Mouse (Mus musculus) liver, adult 10 weeks (tissue): ENCODE results near the gene Chchd1. TPM values are rescaled to one million over a fixed set of nuclear protein-coding genes. Genes with fewer than 3 reads are reported as not detected.

ENCODE experiments used
- polyA plus RNA-seq: library from polyadenylated mRNA; stranded (reverse); fragments of 350-450 nt; fragmentation: Illumina TruSeq; extraction: RNeasy Lipid Tissue Mini Kit (QIAGEN cat#74804); gene quantifications from one replicate; pipeline ENCODE4 v1.2.3, GENCODE M21; 2014; ENCODE audit warnings: low read depth, low replicate concordance

Chchd1 gene
- polyA plus RNA-seq = 86.8 TPM

DNA sequence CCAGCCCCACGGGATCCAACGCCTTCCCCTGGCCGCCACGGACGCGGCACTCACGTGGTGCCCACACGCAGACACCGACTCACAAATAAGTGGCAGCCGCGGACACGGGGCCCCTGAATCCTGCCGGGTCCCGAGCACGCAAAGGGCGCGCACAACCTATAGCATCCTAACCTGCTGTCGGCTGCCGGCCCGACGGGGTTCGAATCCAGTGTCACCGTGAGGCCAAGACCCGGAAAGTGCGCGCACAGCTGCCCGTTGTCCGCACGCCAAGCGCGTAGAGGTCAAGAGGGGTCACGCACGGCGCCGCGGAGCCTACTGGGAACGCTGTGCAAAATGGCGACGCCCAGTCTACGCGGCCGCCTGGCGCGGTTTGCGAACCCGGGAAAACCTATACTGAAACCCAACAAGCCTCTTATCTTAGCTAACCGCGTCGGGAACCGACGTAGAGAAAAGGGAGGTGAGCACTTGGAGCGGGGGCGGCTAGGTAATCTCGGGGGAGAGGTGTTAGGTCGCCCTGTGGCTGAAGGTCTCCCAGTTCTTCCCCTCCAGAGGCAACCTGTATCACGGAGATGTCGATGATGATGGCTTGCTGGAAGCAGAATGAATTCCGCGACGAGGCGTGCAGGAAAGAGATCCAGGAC lies at the start of gene Chchd1:
Gene Chchd1, plus strand, starts transcription at position 266 of the 641 bp plus-strand sequence.

DNA sequence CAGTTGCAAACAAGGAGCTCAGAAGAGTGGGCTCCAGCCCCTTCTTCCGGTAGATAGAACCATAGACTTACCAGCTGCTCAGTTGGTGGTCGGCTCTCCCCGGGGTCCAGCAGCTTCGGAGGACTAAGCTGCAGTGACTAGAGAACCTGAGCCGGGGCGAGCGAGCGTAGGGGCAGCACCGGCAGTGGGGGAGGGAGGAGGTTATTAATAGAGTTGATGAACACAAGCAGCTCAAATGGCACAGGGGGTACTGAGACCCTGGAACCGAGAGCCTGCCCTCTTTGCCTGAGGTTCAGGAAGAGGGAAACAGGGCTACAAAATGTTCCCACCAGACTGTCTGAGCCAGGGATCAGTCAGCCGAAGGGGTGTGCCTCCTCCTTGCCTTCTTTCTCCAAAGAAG lies 46.4 kb upstream of the Chchd1 start, which contains the start of gene Myoz1:
Gene Myoz1, minus strand, starts transcription at position 180 of the 400 bp plus-strand sequence.

DNA sequence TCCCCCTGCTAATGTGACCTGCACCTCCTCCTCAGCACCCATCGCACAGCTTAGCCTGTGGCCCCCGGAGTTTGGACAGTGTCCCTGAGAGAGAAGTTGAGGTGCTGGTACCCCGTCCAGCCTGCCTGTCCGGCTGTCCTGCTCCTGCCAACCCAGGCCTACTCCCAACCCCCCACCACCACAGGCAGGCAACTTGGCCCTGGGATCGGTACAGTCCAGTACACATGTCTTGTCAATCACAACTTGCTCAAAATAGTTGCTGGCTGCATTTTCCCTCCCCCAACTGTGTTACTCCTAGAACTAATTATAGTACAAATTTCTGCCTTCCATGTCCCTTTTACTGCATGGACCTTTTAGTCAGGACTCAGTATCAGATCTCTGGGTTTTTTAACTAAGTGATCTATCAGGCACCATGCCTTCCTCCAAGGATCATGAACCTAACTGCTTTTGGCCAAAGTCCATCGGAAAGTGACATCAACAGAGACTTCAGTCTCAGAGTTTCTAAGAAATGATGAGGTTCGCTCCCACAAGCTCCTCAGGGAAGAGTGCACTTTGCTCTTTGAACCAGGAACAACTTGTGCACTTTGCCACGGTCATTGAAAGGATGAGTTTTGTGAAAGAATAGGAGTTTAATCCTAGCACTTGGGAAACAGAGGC lies 34.5 kb upstream of the Chchd1 start, which contains the start of gene Synpo2l:
Gene Synpo2l, minus strand, starts transcription at position 201 of the 657 bp plus-strand sequence.

DNA sequence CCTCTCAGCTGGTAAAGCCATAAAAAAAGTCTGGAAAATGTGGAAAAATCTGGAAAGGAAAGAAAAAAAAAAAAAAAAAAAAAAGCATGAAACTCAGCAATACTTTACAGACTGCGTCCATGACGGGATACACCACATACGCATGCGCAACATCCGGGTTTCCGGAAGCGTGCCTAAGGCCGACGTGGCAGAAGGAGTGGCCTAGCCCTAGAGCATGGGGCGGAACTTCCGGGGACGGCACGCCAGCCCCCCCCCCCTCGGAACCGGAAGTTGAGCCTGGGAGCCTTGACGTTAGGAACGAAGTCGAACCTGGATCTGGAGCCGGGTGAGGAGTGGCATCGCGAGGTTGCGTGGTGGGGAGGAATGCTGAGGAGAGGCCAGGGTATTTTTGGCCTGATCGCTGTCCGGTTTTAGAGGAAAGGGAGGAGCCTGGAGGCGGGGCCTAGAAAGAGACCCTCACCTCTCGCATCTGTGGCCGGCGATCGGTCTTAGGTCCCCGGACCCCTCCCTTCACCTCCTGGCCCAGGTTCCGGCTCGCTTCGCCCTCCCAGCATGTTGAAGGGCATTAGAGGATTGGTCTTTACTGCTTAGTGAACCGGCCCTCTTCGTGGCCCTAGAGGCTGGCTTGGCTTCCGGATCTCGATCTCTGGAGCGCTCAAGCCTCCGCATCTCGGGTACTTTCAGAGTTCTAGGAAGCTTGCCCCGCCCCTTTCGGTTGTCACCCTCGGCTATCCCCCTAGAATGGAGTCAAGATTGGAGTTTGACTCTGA lies 28.6 kb upstream of the Chchd1 start, which contains the start of gene Sec24c:
Gene Sec24c, plus strand, starts transcription at position 245 of the 770 bp plus-strand sequence.

DNA sequence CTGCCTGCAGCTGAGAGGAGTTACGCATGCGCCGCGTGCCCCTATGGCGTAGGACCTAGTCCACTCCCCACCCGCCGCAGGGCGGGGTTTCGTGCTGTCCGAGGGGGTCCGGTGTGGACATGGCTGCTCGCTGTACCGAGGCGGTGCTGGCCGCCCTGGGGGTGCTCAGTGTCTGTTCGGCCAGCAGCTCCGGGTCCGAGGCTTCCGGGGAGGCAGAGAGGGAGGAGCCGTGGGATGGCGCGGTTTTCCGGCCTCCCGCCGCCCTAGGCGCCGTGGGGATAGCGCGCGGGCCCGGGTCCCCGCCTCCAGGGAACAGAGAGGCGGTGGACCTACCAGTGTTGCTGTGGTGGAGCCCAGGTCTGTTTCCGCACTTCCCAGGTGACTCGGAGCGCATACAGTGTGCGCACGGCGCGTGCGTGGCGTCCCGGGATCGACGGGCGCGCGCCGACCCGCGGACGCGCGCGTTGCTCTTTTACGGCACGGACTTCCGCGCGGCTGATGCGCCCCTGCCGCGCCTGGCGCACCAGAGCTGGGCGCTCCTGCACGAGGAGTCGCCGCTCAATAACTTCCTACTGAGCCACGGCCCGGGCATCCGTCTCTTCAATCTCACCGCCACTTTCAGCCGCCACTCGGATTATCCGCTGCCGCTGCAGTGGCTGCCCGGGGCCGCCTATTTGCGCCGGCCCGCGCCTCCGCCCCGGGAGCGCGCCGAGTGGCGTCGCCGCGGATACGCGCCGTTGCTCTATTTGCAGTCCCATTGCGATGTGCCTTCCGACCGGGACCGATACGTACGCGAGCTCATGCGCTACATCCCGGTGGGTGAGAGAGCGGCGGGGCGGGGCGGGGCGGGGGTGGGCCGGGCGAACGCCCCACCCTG lies 7.7 kb upstream of the Chchd1 start, which contains the start of gene Fut11:
Gene Fut11, plus strand, starts transcription at position 85 of the 877 bp plus-strand sequence.

DNA sequence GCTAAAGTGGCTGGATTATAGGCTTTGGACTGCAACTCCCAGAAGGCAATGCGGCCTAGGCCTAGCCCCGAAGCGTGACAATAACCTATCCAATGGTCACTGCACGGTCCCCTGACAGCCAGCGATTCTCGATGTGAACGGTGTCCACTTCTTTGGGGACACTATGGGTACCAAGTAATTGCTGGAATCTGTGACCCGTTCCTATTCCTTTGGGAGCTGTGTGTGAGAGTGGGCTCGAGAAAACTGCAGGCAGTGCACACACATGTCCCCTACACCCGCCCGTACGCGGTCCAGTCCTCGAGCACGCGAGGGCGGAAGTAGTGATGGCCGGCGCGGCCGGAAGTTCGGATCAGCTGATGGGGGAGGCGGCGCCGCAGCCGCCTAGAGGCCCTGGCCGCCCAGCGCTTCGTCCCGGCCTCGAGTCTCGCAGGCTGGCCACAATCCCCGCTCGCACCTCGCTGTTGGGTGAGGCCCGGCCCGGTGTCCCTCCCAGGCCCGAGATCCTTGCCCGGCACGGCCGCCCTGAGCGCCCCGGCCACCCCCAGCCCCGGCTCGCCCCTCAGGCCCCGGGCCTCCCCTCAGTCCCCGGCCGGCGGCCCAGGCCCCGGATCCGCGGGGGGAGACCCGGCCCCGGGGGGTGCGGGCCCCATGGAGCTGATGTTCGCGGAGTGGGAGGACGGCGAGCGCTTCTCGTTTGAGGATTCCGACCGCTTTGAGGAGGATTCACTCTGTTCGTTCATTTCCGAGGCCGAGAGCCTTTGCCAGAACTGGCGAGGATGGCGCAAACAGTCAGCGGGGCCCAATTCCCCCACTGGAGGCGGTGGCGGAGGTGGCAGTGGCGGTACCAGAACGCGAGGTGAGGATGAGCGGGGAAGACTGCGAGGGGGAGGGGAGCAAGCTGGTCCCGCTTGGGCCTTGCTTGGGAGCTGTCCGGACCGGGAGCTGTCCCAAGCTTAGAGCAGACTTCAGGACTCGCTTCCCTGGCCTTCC lies 4.7 kb downstream of the Chchd1 start, which contains the start of gene Zswim8:
Gene Zswim8, plus strand, starts transcription at position 352 of the 990 bp plus-strand sequence.

DNA sequence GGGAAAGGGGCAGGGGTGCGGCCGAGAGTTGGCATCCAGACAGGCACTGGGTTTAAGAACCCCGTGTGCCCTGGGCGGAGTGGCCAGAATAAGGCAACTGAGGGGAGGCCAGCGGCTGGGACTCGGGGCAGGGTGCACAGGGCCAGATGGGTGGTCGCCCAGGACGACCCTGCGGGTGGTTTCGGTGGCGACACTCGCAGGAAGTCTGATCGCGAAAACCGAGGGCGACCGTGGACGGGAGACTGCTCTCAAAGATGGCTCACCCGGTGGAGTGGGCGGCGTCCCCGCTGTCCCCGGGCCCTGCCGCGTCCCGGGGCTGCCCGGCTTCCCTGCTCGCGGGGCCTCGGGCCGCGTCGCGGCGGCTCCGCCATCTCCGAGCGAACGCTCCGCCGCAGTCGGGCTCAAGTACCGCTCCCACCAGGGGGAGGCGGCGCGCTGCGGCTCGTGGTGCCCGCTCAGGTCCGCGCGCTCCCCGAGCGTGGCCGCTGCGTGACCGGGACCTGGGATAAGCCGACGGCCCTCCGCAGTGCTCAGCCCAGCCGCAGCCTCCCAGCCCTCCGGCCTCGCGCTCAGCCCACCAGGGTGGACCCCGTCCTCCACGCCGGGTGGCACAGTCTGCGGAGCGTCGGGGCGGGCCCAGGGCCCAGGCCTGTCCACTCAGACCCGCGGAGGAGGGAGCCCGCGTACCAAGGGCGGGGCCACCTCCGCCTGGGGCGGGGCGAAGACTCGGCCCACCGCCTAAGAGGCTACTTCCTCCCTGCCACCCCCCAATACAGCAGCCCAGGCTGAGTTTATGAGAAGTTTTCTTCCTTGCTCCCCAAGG lies 31.4 kb downstream of the Chchd1 start, which contains the start of gene Ndst2:
Gene Ndst2, minus strand, starts transcription at position 611 of the 823 bp plus-strand sequence.

Other genes starting within 250 kb of the Chchd1 start
- gene Anxa7, start 222.9 kb upstream of the Chchd1 start, polyA plus RNA-seq = 69.3 TPM
- 0.82 TPM for gene Mss51, start 206.1 kb upstream of the Chchd1 start, polyA plus RNA-seq
- 62.6 TPM for gene Ppp3cb, start 156.4 kb upstream of the Chchd1 start, polyA plus RNA-seq
- gene Usp54, start 61.9 kb upstream of the Chchd1 start, polyA plus RNA-seq = 1.6 TPM
- gene Myoz1, start 46.5 kb upstream of the Chchd1 start, polyA plus RNA-seq = not detected
- gene Synpo2l, start 34.7 kb upstream of the Chchd1 start, polyA plus RNA-seq = not detected
- gene Sec24c, start 28.7 kb upstream of the Chchd1 start, polyA plus RNA-seq = 32.9 TPM
- 5.9 TPM for gene Fut11, start 8.0 kb upstream of the Chchd1 start, polyA plus RNA-seq
- gene Zswim8, start 4.5 kb downstream of the Chchd1 start, polyA plus RNA-seq = 3.9 TPM
- 3.9 TPM for gene Ndst2, start 31.6 kb downstream of the Chchd1 start, polyA plus RNA-seq
- 7.2 TPM for gene Camk2g, start 91.1 kb downstream of the Chchd1 start, polyA plus RNA-seq
- 0.69 TPM for gene Plau, start 133.7 kb downstream of the Chchd1 start, polyA plus RNA-seq
- 18.1 TPM for gene Vcl, start 226.4 kb downstream of the Chchd1 start, polyA plus RNA-seq